Mouse (Mus musculus): ENCODE data around the gene H2-Ke6. TPM values are rescaled to one million over a fixed set of nuclear protein-coding genes. Genes with fewer than 3 reads are reported as not detected.

The H2-Ke6 gene
- total RNA-seq (2021), result 10 to 100 TPM; 60.4 to 61.7 TPM
- long read RNA-seq, experiment 1, transcript H2-Ke6-201 (9 exons, 965 nt), result major isoform, 23 of 35 reads
- long read RNA-seq, experiment 1, partial matches to known transcripts, result 5 of 35 reads
- long read RNA-seq, experiment 1, other reads (novel, unspliced or antisense), result 5 of 35 reads
- long read RNA-seq, experiment 2, transcript H2-Ke6-201 (9 exons, 965 nt), result major isoform, 21 of 33 reads
- long read RNA-seq, experiment 2, partial matches to known transcripts, result 1 of 33 reads
- long read RNA-seq, experiment 2, other reads (novel, unspliced or antisense), result 5 of 33 reads

DNA sequence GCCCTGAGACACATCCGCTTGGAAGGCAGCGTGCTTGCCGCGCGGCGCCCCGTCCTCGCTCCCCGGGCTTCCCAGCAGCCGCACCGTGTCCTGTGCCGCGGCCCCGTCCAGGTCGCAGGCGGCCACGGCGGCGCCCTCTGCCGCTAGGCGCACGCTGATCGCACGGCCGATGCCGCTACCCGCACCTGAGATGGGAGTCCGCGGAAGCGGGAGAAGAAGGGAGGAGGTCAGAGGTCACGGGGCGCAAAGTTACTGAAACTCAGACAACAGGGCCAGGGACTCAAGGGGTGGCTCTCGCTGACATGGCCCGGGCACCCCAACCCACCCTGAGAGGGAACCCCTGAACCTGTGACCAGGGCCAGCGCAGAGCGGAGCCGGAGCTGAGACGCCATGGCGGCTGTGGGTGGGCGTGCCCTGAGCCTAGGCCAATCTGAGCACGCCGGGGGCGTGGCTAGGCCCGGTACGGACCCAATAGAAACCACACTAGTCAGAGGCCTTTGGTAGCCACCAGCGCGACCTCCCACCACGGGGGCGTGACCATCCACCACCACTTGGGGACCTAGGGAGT, at the start of gene H2-Ke6:
Gene H2-Ke6 (minus strand): TSS at position 405 of the 568 bp plus-strand sequence.
- peak; percentile 88 to 93 for DNase-seq (ENCODE audit: low spot score in 2 of 2)

DNA sequence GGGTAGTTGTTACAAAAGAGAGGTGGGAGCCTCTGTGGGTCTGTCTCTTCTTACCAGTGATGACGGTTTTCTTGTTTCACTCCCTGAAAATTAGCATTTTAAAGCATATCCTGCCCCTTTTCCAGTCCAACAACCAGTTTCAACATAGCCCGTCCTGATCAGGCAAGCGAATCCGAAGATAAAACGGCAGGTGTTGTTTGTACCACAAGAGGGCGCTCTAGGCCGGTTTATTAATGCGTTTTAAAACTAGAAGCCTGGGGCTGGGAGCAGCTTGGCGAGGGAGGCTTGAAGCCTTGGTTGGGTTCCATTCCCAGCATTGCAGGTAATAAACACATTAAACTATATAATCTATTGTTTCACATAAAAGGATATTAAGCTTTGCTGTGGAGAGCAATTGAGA, 49.7 kb upstream of the H2-Ke6 start:
- DNase-seq (ENCODE audit: low spot score in 2 of 2), result peak in 1 of 2 experiments; percentile 62

DNA sequence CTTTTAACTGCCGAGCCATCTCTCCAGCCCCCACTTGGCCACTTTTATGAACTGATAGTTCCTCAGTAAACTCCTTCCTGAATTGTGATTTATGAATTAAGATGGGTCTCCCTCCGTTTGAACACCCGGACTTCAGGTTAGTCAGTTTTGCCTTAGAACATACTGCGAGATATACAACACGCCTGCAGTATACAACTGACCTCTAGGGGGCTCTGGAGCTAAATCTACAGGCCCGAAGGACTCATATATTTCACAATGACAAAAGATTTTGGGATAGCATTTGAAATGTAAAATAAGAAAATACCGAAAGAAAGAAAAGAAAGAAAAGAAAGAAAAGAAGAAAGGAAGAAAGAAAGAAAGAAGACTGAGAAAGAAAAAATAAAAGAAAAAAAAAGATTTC, 47.4 kb upstream of the H2-Ke6 start:
- DNase-seq (ENCODE audit: low spot score in 2 of 2), result peak in 1 of 2 experiments; percentile 57

DNA sequence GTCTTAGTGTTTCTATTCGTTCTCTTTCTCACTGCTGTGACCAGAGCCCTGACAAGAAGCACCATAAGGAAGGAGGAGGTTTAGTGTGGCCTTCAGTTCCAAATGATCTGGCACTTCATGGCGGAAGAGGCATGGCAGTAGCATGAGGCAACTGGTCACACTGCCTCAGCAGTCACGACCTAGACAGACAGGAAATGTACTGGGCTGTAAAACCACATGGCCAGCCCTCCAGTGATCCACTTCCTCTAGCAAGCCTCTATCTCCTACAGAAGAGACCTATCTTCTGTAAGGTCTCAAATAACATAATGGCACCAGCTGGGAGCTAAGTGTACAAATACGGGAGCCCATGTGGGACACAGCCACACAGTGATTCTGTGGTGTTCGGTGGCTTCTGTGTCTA, 44.2 kb upstream of the H2-Ke6 start:
- DNase-seq (ENCODE audit: low spot score in 2 of 2), result no peak

- no peak for DNase-seq (ENCODE audit: low spot score in 2 of 2)
Observed at GRCm38 (mm10) chr17:34068864-34069263, 41.0 kb upstream of the H2-Ke6 start.

- no peak for DNase-seq (ENCODE audit: low spot score in 2 of 2)
Observed at GRCm38 (mm10) chr17:34057224-34057623, 29.4 kb upstream of the H2-Ke6 start.

GRCm38 (mm10) chr17:34047404-34048050, 19.7 kb upstream of the H2-Ke6 start:
- no peak for DNase-seq (ENCODE audit: low spot score in 2 of 2)

GRCm38 (mm10) chr17:34045941-34046340, 18.1 kb upstream of the H2-Ke6 start:
- no peak for DNase-seq (ENCODE audit: low spot score in 2 of 2)

DNA sequence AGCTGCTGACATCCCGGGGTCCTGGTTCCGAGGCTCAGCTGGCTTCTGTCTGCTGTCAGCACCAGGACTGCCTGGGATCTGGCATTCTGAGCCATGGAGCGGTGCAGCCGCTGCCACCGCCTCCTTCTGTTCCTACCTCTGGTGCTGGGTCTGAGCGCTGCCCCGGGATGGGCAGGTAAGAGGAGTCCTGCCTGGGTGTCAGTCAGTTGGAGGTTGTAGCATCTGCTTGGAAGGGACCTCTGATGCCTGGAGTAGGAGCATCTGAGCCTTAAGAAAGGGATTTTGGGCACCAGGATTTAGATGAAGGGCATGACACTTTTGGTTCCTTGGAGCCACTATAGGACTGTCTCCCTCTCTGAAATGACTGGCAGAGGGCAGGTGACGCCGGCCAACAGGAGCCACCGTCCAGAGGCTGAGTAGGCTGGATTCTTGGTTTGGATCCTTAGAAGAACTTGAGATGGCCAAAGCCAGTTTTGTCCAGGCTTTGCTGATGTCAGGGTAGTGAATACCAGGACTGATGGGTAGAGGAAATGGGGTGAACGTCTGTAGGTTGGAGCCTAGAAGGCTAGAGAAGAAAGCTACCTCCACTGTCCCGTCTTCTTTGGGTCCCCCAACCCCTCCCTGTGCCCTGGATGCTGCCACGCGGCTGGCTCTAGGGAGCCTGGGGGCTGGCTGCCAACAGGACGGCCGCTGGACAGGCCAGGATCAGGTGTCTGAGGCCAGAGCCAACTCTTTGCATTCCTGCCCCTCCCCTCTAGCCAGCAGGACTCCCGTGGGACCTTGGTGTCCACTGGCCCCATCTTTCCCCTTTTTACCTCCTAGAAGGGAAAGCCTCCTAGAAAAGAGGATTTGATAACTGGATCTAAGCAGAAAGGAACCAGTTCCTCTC, 11.9 kb upstream of the H2-Ke6 start:
- peak in 1 of 2 experiments; percentile 75 for DNase-seq (ENCODE audit: low spot score in 2 of 2)

- no peak for DNase-seq (ENCODE audit: low spot score in 2 of 2)
Observed at GRCm38 (mm10) chr17:34038878-34039561, 11.2 kb upstream of the H2-Ke6 start, which contains the start of gene Col11a2. TSS of gene Col11a2 (plus strand) at chr17:34039437.

DNA sequence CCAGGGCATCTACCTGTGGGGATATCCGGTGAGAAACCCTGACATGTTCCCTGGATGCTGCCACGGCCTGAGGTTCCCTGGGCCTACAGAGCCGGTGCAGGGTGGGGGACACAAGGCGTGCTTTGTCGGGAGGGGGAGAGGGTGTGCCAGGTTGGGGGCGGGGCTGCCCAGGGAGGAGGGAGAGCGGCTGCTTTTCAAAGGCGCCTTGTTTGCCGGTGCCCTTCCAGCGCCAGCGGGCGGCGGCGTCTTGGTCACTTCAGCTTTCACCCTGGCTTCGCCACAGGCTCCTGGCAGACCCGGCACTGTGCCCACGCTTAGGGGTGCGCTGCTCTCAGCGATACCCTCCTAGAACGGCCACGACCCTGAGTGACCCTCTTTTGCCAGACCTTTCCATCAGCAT, 10.6 kb upstream of the H2-Ke6 start:
- peak in 1 of 2 experiments; percentile 41 for DNase-seq (ENCODE audit: low spot score in 2 of 2)

DNA sequence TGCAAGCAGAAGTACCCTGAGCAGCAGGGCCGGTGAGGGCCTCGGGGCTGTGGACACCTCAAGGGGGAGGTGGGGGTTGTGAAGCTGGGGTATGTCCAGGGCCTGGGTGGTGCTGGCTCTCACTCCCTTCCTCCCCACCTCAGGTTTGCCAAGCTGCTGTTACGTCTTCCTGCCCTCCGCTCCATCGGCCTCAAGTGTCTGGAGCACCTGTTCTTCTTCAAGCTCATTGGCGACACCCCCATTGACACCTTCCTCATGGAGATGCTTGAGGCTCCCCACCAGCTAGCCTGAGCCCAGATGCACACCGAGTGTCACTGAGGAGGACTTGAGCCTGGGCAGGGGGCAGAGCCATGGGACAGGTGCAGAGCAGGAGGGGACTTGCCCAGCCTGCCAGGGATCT, 9.4 kb upstream of the H2-Ke6 start:
- no peak for DNase-seq (ENCODE audit: low spot score in 2 of 2)

DNA sequence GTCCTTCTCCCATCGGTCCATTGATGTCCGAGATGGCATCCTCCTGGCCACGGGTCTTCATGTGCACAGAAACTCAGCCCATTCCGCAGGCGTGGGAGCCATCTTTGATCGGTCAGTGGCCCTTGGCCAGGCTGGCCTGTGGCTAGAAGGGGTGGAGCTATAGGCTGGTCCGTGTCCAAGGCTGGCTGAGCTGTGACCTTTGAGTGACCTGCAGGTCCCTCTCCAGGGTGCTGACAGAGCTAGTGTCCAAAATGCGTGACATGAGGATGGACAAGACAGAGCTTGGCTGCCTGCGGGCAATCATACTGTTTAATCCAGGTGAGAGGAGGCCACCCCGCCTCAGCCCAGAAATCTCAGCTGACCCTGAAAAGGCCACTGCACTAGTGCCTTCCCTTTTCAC, 8.8 kb upstream of the H2-Ke6 start:
- peak in 1 of 2 experiments; percentile 25 for DNase-seq (ENCODE audit: low spot score in 2 of 2)

GRCm38 (mm10) chr17:34035517-34035916, 7.7 kb upstream of the H2-Ke6 start:
- DNase-seq (ENCODE audit: low spot score in 2 of 2), result peak in 1 of 2 experiments; percentile 13

DNA sequence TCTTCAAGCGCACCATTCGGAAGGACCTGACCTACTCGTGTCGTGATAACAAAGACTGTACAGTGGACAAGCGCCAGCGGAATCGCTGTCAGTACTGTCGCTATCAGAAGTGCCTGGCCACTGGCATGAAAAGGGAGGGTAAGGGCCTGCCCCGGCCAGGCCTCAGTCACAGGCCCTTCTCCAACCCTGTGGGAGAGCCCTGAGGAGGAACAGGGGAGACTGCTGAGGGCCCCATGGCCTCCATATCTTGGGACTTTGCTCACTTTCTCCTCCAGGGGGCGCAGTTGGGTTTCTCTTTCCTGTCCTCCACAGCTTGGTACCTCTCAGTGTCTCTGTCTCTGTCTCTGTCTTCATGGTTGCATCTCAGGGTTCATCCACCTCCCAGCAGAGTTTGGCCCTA, 6.2 kb upstream of the H2-Ke6 start:
- DNase-seq (ENCODE audit: low spot score in 2 of 2), result peak in 1 of 2 experiments; percentile 53

GRCm38 (mm10) chr17:34033441-34033840, 5.6 kb upstream of the H2-Ke6 start:
- peak in 1 of 2 experiments; percentile 20 for DNase-seq (ENCODE audit: low spot score in 2 of 2)

DNA sequence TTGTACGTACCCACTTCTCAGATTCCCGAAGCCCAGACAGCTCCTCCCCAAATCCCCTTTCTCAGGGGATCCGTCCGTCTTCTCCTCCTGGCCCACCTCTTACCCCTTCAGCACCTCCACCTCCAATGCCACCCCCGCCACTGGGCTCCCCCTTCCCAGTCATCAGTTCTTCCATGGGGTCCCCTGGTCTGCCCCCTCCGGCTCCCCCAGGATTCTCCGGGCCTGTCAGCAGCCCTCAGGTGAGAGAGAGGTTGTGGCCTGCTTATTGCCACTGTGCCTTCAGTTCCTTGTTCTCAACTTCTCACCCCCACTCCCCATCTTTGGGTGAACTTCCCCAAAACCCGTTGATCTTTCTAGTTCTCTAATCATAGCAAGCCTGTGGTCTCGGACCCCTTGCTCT, 4.9 kb upstream of the H2-Ke6 start:
- peak in 1 of 2 experiments; percentile 36 for DNase-seq (ENCODE audit: low spot score in 2 of 2)

GRCm38 (mm10) chr17:34032174-34032632, 4.3 kb upstream of the H2-Ke6 start:
- peak in 1 of 2 experiments; percentile 69 for DNase-seq (ENCODE audit: low spot score in 2 of 2)

DNA sequence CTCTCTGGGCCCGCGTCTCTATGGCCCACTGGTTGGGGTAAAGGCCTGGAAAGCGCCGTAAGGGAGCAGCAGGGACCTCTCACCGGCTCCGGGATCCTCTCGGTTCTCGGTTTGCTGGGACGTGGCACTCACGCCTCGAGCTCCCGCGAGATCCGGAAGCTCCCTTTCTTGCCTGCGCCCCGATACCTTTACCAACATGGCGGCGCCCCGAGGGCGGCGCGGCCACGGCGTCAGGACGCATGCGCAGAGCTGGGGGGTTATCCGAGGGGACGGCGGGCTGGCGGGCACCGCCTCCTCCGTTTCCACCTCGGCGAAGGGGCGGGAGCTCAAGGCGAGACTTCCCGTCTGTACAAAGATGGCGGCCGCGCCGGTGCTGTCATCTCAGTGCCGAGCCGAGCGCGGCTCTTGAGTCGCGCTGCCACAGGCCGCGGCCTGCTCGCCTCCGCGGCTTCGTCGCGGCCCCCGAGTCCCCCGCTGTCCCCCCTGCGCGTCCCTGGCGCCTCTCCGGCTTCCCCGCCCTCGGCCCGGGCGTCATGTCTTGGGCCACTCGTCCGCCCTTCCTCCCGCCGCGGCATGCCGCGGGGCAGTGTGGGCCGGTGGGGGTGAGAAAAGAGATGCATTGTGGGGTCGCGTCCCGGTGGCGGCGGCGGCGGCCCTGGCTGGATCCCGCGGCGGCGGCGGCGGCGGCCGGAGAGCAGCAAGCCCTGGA, 3.8 kb upstream of the H2-Ke6 start, which contains the start of the genes Slc39a7 and Rxrb:
Gene Slc39a7 (minus strand): TSS at position 218 of the 709 bp plus-strand sequence.
Gene Rxrb (plus strand): TSS at position 348 of the 709 bp plus-strand sequence.
- peak; percentile 99 to 100 for DNase-seq (ENCODE audit: low spot score in 2 of 2)
